27 mouse cellular contexts compared by ENCODE assay signal in genomic region chr17:50318810-50319209, GRCm38 (mm10). TPM values are rescaled to one million over a fixed set of nuclear protein-coding genes. Genes with fewer than 3 reads are reported as not detected.
DNase-seq lines count a peak whose midpoint lies in the region; ATAC-seq and TF ChIP-seq lines count a peak whose summit lies in the region.
"Had no signal": no experiment of that assay in that cellular context is flagged by ENCODE, and none has a peak within 500 bp of the region (broad histone marks: within the 10 kb centered on the region; RNA-seq: fewer than 3 reads in every experiment).

No protein-coding gene starts in this region.

- H3K27ac ChIP-seq in forebrain, embryonic 10.5 days = no peak overlapping the region
- H3K27ac ChIP-seq in forebrain, embryonic 13.5 days = no peak overlapping the region
- H3K27ac ChIP-seq in MEL (ENCODE audit: control insufficient read depth, low read depth, low read length) = peak overlapping the region; percentile 79
- H3K27ac ChIP-seq in liver, embryonic 14.5 days = no peak overlapping the region
- H3K27ac ChIP-seq in kidney, embryonic 15.5 days = no peak overlapping the region
- H3K27ac ChIP-seq: embryonic facial prominence, embryonic 15.5 days; heart, adult 2 months; heart, embryonic 15.5 days; hindbrain, embryonic 10.5 days; hindbrain, embryonic 14.5 days had no signal

- DNase-seq in forebrain, embryonic 10.5 days (ENCODE audit: extremely low spot score, low spot score) = peak; percentile 1
- DNase-seq in MEL (ENCODE audit: low read depth, low spot score) = peak; percentile 78
- no peak for DNase-seq in liver, embryonic 14.5 days (ENCODE audit: low read depth in 3 of 3, low spot score in 3 of 3)
- DNase-seq in right cerebral cortex, postnatal 10 days (ENCODE audit: low spot score in 2 of 2) = no peak
- DNase-seq: adrenal gland, adult 2 months; adrenal gland, postnatal 25 days; B cell, adult 2 months; cerebellum, adult 2 months; cerebellum, postnatal 10 days; embryo, embryonic 11 days; gastrocnemius, postnatal 10 days; heart, adult 2 months had no signal

- no peak for TF ChIP-seq CTCF in MEL (IDR thresholded peaks at IDR 0.05 in 2 of 3, conservative IDR thresholded peaks at IDR 0.05 in 1 of 3; ENCODE audit: control insufficient read depth in 1 of 3, insufficient read depth in 1 of 3, low read depth in 2 of 3, low read length in 3 of 3, poor library complexity in 1 of 3, severe bottlenecking in 1 of 3)
- TF ChIP-seq CTCF in liver, embryonic 14.5 days (IDR thresholded peaks at IDR 0.05; ENCODE audit: low read depth) = no peak

- no peaks in the 10 kb centered on the region for H3K79me2 ChIP-seq in MEL (ENCODE audit: control insufficient read depth, insufficient read depth, low read length, poor library complexity)

- no peaks in the 10 kb centered on the region for H3K9me3 ChIP-seq in forebrain, embryonic 10.5 days
- no peaks in the 10 kb centered on the region for H3K9me3 ChIP-seq in forebrain, embryonic 13.5 days (replicated peaks)
- H3K9me3 ChIP-seq in MEL (replicated peaks; ENCODE audit: insufficient read depth, low read length) = no peaks in the 10 kb centered on the region
- no peaks in the 10 kb centered on the region for H3K9me3 ChIP-seq in liver, embryonic 14.5 days (ENCODE audit: control insufficient read depth, low read length)
- no peaks in the 10 kb centered on the region for H3K9me3 ChIP-seq in kidney, embryonic 15.5 days (replicated peaks)
- H3K9me3 ChIP-seq: embryonic facial prominence, embryonic 15.5 days; heart, embryonic 15.5 days; hindbrain, embryonic 10.5 days had no signal

- TF ChIP-seq RAD21 in MEL (IDR thresholded peaks at IDR 0.05; ENCODE audit: low read depth, low read length) = no peak

- H3K4me3 ChIP-seq in forebrain, embryonic 10.5 days = no peak overlapping the region
- H3K4me3 ChIP-seq in forebrain, embryonic 13.5 days = no peak overlapping the region
- H3K4me3 ChIP-seq in MEL (ENCODE audit: control insufficient read depth in 1 of 2, insufficient read depth in 1 of 2, low read depth in 2 of 2, low read length in 2 of 2) = no peak overlapping the region
- H3K4me3 ChIP-seq in liver, embryonic 14.5 days (ENCODE audit: insufficient read depth in 1 of 2, low read depth in 2 of 2, low read length in 2 of 2) = no peak overlapping the region
- H3K4me3 ChIP-seq in kidney, embryonic 15.5 days (replicated peaks) = no peak overlapping the region
- H3K4me3 ChIP-seq: embryonic facial prominence, embryonic 15.5 days; erythroblast, embryonic 14.5 days; heart, adult 2 months; heart, embryonic 15.5 days; hindbrain, embryonic 10.5 days had no signal

- no peak overlapping the region for H3K9ac ChIP-seq in forebrain, embryonic 13.5 days
- H3K9ac ChIP-seq in MEL (ENCODE audit: control insufficient read depth, low read depth, low read length, poor library complexity, severe bottlenecking) = no peak overlapping the region
- H3K9ac ChIP-seq in liver, embryonic 14.5 days (replicated peaks) = no peak overlapping the region
- H3K9ac ChIP-seq in kidney, embryonic 15.5 days = no peak overlapping the region
- H3K9ac ChIP-seq: embryonic facial prominence, embryonic 15.5 days; heart, embryonic 15.5 days; hindbrain, embryonic 14.5 days had no signal

- no peak for TF ChIP-seq POLR2A in MEL (IDR thresholded peaks at IDR 0.05; ENCODE audit: control insufficient read depth in 1 of 2, insufficient read depth in 1 of 2, low read depth in 1 of 2, low read length in 2 of 2, poor library complexity in 1 of 2)

- H3K4me2 ChIP-seq in forebrain, embryonic 13.5 days = no peak overlapping the region
- no peak overlapping the region for H3K4me2 ChIP-seq in liver, embryonic 14.5 days (ENCODE audit: low read depth)
- H3K4me2 ChIP-seq in kidney, embryonic 15.5 days = no peak overlapping the region
- H3K4me2 ChIP-seq: embryonic facial prominence, embryonic 15.5 days; heart, embryonic 11.5 days; heart, embryonic 15.5 days; hindbrain, embryonic 14.5 days had no signal

- TF ChIP-seq EP300 in MEL (IDR thresholded peaks at IDR 0.05; ENCODE audit: low read depth in 1 of 2, low read length in 2 of 2) = peak; percentile 94 to 98
- peak; percentile 85 for TF ChIP-seq EP300 in liver, embryonic 14.5 days (IDR thresholded peaks at IDR 0.05; ENCODE audit: low read depth)

- no peaks in the 10 kb centered on the region for H3K4me1 ChIP-seq in forebrain, embryonic 10.5 days
- no peaks in the 10 kb centered on the region for H3K4me1 ChIP-seq in forebrain, embryonic 13.5 days
- peaks cover 32 to 33% of the 10 kb centered on the region in 2 experiments for H3K4me1 ChIP-seq in MEL (ENCODE audit: control insufficient read depth in 1 of 2, insufficient read depth in 2 of 2, low read length in 2 of 2)
- H3K4me1 ChIP-seq in liver, embryonic 14.5 days (replicated peaks; ENCODE audit: control insufficient read depth in 2 of 2, insufficient read depth in 2 of 2, low read length in 1 of 2) = peaks cover 0 to 9% of the 10 kb centered on the region in 2 experiments; a peak in 2 of 4 replicates
- no peaks in the 10 kb centered on the region for H3K4me1 ChIP-seq in kidney, embryonic 15.5 days
- H3K4me1 ChIP-seq: embryonic facial prominence, embryonic 15.5 days had no signal

- no peak for ATAC-seq in forebrain, embryonic 13.5 days
- peak; percentile 61; the same call in 1 of the 2 replicates for ATAC-seq in liver, embryonic 14.5 days (ENCODE audit: insufficient read depth)
- ATAC-seq in megakaryocyte progenitor cell, adult 5-6 weeks (replicated peaks; ENCODE audit: poor library complexity) = peak; percentile 90
- ATAC-seq in kidney, embryonic 15.5 days (replicated peaks; ENCODE audit: low FRiP score) = no peak
- ATAC-seq: CD4-positive, CD25-positive, alpha-beta regulatory T cell, adult 4 months; forebrain, embryonic 16.5 days; Patski had no signal

- no peaks in the 10 kb centered on the region for H3K27me3 ChIP-seq in forebrain, embryonic 10.5 days (ENCODE audit: poor library complexity, severe bottlenecking)
- no peaks in the 10 kb centered on the region for H3K27me3 ChIP-seq in forebrain, embryonic 13.5 days
- H3K27me3 ChIP-seq in MEL (ENCODE audit: control insufficient read depth in 1 of 2, insufficient read depth in 2 of 2, low read length in 2 of 2) = no peaks in the 10 kb centered on the region
- no peaks in the 10 kb centered on the region for H3K27me3 ChIP-seq in liver, embryonic 14.5 days (ENCODE audit: control insufficient read depth, insufficient read depth, low read length)
- H3K27me3 ChIP-seq in kidney, embryonic 15.5 days = no peaks in the 10 kb centered on the region
- H3K27me3 ChIP-seq: embryonic facial prominence, embryonic 15.5 days; heart, embryonic 15.5 days; Patski had no signal

- no peaks in the 10 kb centered on the region for H3K36me3 ChIP-seq in forebrain, embryonic 10.5 days (replicated peaks)
- no peaks in the 10 kb centered on the region for H3K36me3 ChIP-seq in forebrain, embryonic 13.5 days (ENCODE audit: poor library complexity, severe bottlenecking)
- peaks cover 0 to 37% of the 10 kb centered on the region in 2 experiments; a peak in 2 of 4 replicates for H3K36me3 ChIP-seq in MEL (ENCODE audit: control insufficient read depth in 1 of 2, insufficient read depth in 2 of 2, low read length in 2 of 2)
- H3K36me3 ChIP-seq in liver, embryonic 14.5 days (replicated peaks; ENCODE audit: control insufficient read depth, insufficient read depth, low read depth) = no peaks in the 10 kb centered on the region
- H3K36me3 ChIP-seq in kidney, embryonic 15.5 days = no peaks in the 10 kb centered on the region
- H3K36me3 ChIP-seq: embryonic facial prominence, embryonic 15.5 days; G1E; heart, embryonic 15.5 days; hindbrain, embryonic 10.5 days had no signal

TF ChIP-seq in MEL, 35 proteins besides CTCF, POLR2A, EP300 and RAD21 (continues in another document):
- TF ChIP-seq GABPA (IDR thresholded peaks at IDR 0.05; ENCODE audit: low read depth, low read length) (no peak), NRF1 (IDR thresholded peaks at IDR 0.05; ENCODE audit: insufficient read depth, low read depth, low read length, poor library complexity, severe bottlenecking) (no peak), ELF1 (IDR thresholded peaks at IDR 0.05; ENCODE audit: low read depth, low read length) (no peak), MYB (IDR thresholded peaks at IDR 0.05; ENCODE audit: low read depth, low read length) (peak; percentile 90), JUND (IDR thresholded peaks at IDR 0.05; ENCODE audit: low read depth, low read length) (no peak), ZKSCAN1 (IDR thresholded peaks at IDR 0.05; ENCODE audit: low read depth, low read length) (no peak), USF2 (IDR thresholded peaks at IDR 0.05; ENCODE audit: borderline replicate concordance in 1 of 2, insufficient read depth in 1 of 2, low read depth in 1 of 2, low read length in 2 of 2) (no peak), HCFC1 (IDR thresholded peaks at IDR 0.05; ENCODE audit: low read depth, low read length) (no peak), CHD1 (IDR thresholded peaks at IDR 0.05; ENCODE audit: low read depth, low read length) (no peak), SIN3A (IDR thresholded peaks at IDR 0.05; ENCODE audit: low read length) (peak; percentile 86), ZC3H11A (IDR thresholded peaks at IDR 0.05; ENCODE audit: low read depth, low read length) (no peak), NELFE (IDR thresholded peaks at IDR 0.05; ENCODE audit: low read depth, low read length) (no peak), TCF12 (IDR thresholded peaks at IDR 0.05; ENCODE audit: low read depth, low read length) (peak; percentile 89), MEF2A (IDR thresholded peaks at IDR 0.05; ENCODE audit: extremely low read depth, insufficient replicate concordance, low read depth, low read length, poor library complexity, severe bottlenecking) (no peak), TBP (IDR thresholded peaks at IDR 0.05; ENCODE audit: low read depth, low read length) (0 out of 2 replicates have a peak, but pooled peaks have one; percentile 34), MAX (IDR thresholded peaks at IDR 0.05; ENCODE audit: low read length) (no peak), MXI1 (IDR thresholded peaks at IDR 0.05; ENCODE audit: low read depth, low read length) (no peak)

RNA-seq across cellular contexts. Expression of gene Dazl, which starts 25.4 kb away (rescaled TPM):
- polyA plus RNA-seq in forebrain, embryonic 10.5 days (2016; fragmentation: Nextera tagmentation; extraction: Ambion mirVana) = 0.23 TPM in 1 of 2 replicates, not detected in the other
- 0.18 and 0.50 TPM in 2 replicates for polyA plus RNA-seq in forebrain, embryonic 13.5 days (2015; fragmentation: Nextera tagmentation; extraction: Ambion mirVana)
- total RNA-seq in MEL (2012; rRNA removed) = 1.0 and 1.4 TPM in 2 replicates
- under 1 TPM in 1 of 2 experiments, not detected in 1; 0.10 TPM for polyA plus RNA-seq in MEL (2012; ENCODE audit: insufficient read depth in 1 of 2, insufficient read length in 2 of 2, low read depth in 1 of 2, low replicate concordance in 2 of 2, missing spikeins in 1 of 2)
- 0.02 TPM in 1 of 2 replicates, not detected in the other for polyA plus RNA-seq in liver, embryonic 14.5 days (2012; rRNA removed)
- polyA plus RNA-seq in liver, embryonic 14.5 days (2014; fragmentation: Nextera tagmentation; extraction: Ambion mirVana) = 0.10 TPM in 1 of 2 replicates, not detected in the other
- not detected in 2 replicates for total RNA-seq in megakaryocyte progenitor cell, adult 5-6 weeks (2015)
- not detected in 2 replicates for total RNA-seq in megakaryocyte progenitor cell, adult 5-6 weeks (2017)
- polyA plus RNA-seq in kidney, embryonic 15.5 days (2015; fragmentation: Nextera tagmentation; extraction: Ambion mirVana) = 0.12 and 0.27 TPM in 2 replicates
- polyA plus RNA-seq: adrenal gland, adult 2 months; embryonic facial prominence, embryonic 11.5 days; erythroblast, embryonic 14.5 days; forebrain, embryonic 11.5 days; G1E; hindbrain, embryonic 10.5 days; Patski had no signal

Comparison
In these comparisons a context has a peak if more than half of its experiments do, and no peak if none do; other contexts are left out.
1. DNase-seq: peak in forebrain, embryonic 10.5 days (single experiment) and MEL (single experiment); none in liver, embryonic 14.5 days (0 of 3) and right cerebral cortex, postnatal 10 days (0 of 2).
2. ATAC-seq: peak in liver, embryonic 14.5 days (single experiment) and megakaryocyte progenitor cell, adult 5-6 weeks (single experiment); none in forebrain, embryonic 13.5 days (single experiment) and kidney, embryonic 15.5 days (single experiment).